Mouse (Mus musculus): ENCODE results near the gene Dnah5. TPM values are rescaled to one million over a fixed set of nuclear protein-coding genes. Genes with fewer than 3 reads are reported as not detected.
A peak's percentile ranks its signal among the peaks of the same experiment; 100 is the strongest.

Gene Dnah5
- total RNA-seq (2021): under 1 TPM; 0.06 to 0.45 TPM
- long read RNA-seq, experiment 1: 0 reads
- long read RNA-seq, experiment 2: 0 reads

DNA sequence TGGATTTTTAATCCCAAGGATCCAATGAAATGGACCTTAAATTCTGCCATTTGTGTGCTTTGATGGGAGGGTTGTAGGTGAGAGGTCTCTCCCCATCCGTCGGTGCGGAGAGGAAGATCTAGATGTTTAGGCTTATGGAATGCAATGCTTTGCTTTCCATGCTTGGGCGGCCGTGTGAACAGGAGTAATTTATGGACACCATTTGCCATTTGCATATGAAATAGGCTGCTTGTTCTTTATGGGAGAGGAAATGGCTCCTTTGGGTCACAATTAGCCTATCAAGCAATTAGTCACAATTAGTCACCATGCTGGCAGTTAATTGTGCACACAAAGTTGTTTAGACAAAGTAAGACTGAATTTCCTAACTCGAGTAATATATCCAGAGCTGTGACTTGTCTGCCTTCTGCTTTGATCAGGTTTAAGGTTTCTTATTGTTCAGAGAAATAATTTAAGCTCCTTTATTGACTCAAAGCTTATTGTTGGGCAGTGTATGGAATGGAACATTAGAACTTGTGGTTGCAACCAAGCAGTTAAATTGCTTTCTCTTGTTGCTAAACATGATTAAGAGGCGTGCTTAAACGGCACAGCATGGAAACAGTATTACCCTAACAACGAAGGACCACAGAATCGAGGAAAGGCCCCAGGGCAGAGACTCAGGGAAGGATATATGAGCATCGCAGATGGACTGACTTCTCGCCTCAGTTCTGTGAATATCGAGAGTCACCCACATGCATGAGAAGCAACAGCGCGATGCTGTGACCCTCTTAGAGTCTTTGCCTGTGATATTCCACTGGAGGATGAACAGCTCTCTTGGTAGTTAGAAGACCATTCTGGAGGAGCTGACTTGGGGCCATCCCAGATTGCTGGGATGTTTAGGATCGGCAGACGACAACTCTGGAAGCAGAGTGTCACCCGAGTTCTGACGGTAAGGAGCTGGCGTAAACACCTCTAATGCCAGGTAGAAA, at the start of gene Dnah5:
TSS of gene Dnah5 (plus strand) at position 642 of the 965 bp plus-strand sequence.
- no peak for DNase-seq (ENCODE audit: low spot score in 2 of 2)

DNA sequence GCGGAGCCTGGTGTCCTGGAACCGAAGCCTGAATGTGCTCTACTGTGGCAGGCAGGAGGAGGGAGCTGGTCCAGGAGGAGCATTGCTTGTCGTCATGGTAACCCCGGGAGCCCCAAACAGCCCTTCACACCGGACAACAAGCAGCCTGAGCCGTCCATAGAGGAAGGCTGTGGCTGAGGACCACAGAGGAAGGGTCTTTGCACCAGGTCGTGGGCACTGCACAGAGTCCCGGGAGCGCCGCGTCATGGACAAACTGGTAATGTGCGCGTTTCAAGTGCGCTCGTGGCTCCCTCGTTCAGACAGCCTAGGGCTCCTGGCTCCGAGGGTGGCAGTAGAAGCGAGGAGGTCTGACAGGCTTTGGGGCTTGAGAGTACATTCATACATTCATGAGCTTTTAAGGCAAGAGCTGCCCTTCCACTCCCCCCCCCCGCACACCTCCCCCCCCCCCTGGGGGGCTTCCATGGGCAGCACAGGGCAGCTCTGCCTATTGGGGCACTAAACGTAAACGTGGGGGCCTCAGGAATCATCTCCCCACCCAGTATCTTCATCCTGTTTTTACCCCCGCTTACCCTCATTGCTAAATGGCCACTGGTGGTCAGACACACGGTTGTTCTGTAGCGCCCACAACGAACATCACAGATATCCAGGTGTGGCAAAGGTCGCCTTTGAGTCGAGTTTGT, 48.6 kb upstream of the Dnah5 start:
- no peak for DNase-seq (ENCODE audit: low spot score in 2 of 2)

DNA sequence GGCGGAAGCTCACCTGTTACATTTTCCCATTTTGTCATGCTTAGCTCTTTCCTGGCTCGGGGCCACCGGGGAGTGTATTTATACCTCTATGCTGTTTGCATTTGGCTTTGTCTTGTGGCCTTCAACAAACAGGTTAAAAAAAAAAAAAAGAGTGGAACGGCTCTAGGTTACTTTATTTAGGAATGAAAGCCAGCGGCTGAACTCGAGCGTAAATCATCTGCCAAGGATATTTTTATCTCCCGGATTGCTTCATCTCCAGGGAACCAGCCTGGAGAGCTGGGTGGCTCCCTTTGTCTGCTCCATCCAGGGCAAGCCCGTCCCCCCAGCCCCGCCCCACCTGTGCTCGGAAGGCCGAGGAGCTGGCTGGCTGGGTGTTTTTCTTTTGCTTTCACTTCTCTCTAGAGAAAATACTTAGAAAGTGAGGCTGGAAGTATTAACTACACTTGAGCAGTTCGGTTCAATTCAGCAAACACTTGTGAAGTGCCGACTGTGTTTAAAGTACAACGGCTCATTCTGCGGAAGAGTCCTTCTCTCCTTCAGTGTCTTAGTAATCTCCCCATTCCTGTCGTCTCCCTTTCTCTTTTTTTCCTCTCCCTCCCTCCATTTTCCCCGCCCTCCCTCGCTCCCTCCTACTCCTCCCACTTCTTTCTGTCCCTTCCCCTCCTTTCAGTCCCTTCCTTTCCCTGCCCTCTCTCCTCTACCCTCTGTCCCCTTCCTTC, 44.6 kb upstream of the Dnah5 start:
- peak; percentile 11 to 69 for DNase-seq (ENCODE audit: low spot score in 2 of 2)

DNA sequence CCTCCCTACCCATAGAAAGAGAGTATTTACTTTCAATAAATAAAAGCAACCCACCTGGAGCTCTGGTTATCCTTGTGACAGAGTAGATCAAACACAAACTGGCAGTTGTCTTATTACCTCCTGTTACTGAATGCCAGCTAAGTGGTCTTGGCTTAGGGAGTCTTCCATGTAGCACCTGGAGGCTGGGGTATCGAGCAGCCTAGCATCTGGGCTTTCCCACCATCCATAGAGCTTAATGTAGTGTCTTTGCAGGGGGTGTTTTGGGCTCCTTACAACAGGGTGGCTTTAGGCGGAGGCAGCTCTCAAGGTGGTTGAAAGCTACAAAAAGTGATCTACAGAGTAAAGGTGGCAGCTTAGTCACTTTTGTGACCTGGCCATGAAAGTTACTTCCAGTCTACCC, 41.3 kb upstream of the Dnah5 start:
- no peak for DNase-seq (ENCODE audit: low spot score in 2 of 2)

DNA sequence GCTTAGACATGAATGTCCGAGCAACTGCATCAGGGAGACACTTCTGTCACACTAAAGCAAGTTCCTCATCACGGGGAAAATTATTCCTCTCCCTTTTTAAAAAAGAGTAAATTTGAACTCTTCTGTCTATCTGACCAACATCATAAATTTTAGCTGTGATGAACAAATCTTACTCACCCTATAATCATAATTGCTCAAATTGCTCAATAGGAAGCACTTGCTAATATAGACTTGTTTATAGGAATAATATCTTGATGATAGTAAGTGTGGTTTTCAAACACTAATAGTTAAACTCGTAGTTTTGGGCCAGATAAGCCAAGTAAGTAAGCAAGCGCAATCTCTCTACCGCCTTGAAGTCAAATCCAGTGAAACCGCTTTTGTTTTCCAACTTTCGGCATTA, 38.3 kb upstream of the Dnah5 start:
- no peak for DNase-seq (ENCODE audit: low spot score in 2 of 2)

DNA sequence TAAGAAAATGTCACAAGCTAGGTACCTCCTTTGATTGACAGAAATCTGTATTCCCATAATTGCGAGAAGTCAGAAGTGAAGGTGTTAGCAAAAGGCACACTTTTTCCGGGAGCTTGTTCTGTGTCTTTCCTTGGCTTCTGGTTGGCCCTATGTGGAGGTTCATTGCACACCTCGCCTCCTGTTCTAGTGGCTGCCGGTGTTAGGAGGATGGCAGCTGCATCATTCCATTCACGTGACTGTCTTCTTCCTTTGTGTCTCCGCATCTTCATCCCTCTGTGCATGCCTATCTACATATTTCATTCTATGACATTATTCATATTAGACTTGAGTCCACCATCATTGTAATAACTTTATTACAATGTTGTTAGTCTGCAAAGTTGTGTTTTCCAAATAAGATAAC, 37.5 kb upstream of the Dnah5 start:
- DNase-seq (ENCODE audit: low spot score in 2 of 2): no peak

DNA sequence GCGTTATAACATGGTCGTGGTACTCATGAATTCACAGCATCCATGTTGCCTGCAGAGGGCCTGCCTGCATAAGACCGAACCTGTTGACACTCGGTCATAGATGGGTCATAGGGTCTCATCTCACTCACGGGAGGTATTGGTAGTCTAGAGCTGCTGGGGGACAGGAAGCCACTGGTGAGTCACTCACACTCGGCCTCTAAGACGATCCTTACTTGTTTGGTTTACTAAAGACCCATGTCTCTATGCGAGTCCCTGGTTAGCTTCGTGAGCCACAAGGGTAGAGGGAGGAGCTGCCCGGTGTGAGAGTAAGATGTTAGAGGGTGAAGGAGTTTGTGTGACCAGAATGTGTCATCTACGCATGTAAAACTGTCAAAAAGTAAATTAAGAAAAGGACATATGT, 24.6 kb upstream of the Dnah5 start:
- DNase-seq (ENCODE audit: low spot score in 2 of 2): no peak

DNA sequence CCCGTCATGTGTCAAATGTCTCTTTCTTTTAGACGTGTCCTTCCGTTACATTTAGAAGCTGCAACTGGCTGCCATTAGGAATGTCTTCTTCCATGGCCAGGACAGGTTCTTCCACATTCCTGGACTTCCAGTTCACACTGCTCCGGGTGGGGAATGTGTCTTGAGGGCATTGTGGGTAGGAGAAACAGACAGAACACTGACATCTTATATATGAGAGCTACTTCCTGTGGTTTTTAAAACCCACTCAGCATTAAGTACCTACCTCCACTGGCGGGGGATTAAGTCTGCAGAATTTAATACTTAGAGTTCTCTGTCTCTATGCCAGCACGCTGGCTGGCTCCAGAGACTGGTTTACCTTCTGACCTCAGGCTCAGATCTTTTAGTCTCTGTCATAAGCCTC, 24.0 kb upstream of the Dnah5 start:
- no peak for DNase-seq (ENCODE audit: low spot score in 2 of 2)

DNA sequence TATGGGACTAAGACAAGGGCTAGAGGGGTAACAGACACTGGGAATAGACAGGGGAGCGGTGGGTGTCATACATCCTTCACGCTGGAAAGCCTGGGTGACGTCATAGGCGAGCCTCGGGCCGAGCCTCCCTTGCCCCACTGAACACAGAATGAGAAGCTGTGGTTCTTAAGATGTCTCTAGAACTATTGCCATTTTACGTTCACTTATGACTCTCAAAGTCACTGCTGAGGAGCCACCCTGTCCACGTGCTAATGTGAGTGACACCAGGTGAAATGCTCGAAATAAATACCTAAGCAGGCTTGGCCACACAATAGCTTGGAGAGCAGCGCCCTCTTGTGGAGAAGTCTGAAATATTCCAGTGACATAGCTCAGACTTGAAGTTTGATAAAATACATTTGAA, 21.7 kb upstream of the Dnah5 start:
- DNase-seq (ENCODE audit: low spot score in 2 of 2): peak; percentile 22 to 53

DNA sequence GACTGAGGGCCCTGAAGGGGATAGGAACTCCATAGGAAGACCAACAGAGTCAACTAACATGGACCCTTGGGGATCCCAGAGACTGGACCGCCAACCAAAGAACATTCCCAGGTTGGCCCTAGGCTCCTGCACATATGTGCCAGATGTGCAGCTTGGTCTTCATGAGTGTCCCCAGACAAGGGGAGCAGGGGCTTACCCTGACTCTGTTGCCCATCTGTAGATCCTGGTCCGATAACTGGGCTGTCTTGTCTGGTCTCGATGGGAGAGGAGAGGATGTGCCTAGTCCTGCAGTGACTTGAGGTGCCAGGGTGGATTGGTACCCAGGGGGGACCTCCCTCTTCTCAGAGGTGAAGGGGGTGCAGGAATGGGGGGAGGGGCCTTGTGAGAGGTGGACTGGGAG, 21.0 kb upstream of the Dnah5 start:
- DNase-seq (ENCODE audit: low spot score in 2 of 2): no peak

DNA sequence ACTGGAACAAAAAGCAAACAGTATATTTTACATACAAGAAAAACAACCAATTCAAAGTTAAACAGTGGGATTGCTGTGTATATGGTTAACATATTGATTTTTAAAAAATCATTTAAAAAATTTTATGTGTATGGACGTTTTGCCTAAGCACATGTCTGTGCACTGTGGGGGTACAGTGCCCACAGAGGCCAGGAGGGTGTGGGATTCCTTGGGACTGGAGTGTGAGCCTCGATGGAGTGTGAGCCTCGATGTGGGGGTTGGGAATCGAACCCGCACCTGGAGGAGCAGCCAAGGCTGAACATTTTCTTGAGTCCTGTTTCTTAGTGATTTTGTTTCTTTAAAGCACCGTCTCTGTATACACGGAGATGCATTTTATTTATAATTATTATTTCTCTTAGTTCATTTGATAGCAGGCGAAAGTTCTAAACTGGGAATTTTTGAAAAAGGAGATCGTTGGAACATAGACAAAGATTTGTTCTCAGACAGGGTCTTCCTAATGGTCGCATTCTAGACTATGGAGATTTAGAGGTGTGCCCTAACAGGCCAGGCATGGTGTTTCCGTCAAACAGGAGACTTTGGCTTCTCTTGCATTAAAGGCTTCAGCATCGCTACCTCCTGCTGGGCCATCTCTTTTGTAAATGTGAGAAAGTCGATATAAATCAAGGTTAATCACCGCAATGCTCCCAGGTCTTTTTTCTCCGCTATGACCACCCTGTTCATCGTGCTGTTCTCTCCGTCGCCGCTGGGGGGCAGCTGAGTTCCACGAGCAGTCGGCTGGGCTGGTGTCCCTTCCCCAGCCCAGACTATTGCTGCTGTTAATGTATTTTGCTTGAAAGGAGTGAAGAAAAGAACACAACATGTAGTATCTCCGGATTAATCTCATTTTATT, 15.8 kb upstream of the Dnah5 start:
- peak; percentile 41 to 47 for DNase-seq (ENCODE audit: low spot score in 2 of 2)

DNA sequence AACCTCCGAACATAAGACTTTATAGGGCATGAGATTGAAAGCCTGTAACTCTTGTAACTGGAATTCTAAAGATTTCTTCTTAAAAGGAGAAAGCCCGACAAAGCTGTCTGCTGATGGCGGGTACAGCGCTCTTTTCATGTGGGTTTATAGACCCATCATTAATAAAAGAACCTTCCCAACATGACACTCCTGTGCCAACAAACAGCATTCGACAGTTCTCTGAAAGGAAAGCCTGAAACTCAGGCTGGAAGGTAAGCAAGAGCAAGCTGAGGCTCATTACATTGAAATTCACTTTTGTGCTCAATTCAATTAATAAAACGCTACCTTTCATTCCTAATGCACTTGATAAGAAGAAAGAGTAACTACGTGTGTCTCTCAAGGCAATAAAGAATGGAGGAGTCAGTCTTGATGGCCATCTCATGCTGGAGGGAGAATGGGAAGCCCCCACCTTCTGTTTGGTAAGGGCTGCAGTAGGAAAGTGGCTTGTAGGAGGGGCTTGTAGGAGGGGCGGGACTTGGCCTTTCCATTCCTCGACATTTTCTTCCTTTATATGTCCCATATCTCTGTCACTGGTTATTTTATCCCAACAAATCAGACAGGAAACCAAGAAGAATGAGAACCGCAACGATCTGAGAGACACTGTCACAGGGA, 15.1 kb upstream of the Dnah5 start:
- no peak for DNase-seq (ENCODE audit: low spot score in 2 of 2)

DNA sequence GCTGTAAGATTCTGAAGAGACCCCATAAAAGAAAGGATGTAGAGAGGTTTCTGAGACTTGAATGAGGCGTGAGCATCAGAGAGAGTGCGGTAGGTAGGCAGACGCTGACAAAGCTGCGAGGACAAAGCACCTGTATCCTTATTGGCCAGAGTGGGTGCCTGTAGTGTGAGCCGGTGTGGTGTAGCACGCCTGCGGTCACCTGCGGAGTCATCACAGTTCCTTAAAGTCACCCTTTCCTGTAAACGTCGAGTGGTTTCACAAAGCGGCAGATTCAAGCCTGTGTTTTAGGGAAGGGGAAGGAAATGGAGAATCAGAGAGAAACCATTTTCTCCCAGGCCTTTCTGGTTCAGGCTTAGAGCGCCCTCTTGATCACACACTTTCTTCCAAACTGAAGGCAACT, 13.9 kb upstream of the Dnah5 start:
- no peak for DNase-seq (ENCODE audit: low spot score in 2 of 2)

DNA sequence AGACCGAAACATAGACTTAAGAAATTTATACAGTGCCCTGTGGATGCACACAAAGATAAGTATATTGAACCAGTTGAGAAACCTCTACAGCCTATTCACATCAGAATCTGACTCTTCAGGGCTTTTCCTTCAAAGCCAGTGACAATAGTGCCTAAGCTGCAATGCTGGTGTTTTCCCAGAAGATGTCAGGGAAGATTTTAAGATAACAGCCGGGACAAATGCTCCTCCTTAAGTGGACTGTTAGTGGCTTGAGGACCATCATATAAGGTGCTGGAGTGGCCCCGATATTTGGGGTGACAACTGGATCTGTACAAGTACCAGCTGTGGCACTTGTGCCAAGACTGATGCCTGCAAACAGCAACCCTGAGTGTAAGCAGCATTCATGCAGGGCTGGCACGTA, 4.9 kb upstream of the Dnah5 start:
- DNase-seq (ENCODE audit: low spot score in 2 of 2): no peak

DNA sequence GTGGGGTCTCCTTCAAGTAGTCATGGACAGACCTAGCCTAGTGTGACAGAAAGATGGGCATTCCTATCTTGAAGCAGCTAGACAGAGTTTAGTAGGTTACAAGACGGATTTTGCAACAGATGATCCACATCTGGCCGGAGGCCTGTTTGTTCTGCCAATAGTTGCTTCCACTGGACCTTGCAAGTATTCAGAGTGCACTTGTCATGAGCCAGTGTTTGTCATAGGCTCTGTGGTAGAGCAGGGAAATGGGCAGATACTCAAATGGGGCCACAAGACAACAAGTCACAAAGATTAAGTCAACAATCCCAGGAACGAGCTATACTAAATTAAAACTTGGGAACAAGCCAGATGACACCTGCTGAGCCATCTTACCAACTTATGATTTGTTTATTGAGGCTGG, 1.1 kb downstream of the Dnah5 start:
- DNase-seq (ENCODE audit: low spot score in 2 of 2): no peak

DNA sequence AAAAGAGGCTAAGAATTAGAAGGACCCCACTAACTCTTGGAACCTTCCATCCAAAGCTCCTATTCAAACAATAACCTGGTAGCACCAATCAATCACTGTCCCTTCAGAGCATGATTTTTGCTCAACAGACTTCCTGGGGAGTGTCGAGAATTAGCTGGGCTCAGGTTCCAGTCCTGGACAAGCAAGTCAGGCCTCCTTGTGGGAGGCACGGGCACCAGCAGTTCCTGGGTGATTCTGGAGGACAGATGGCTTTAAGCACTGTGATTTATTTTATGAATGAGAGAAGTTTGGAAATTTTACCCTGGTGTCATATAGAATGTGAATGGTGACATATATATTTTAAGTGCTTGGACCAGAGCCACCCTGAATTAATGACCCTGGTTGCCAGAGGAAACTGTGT, 4.0 kb downstream of the Dnah5 start:
- DNase-seq (ENCODE audit: low spot score in 2 of 2): no peak

DNA sequence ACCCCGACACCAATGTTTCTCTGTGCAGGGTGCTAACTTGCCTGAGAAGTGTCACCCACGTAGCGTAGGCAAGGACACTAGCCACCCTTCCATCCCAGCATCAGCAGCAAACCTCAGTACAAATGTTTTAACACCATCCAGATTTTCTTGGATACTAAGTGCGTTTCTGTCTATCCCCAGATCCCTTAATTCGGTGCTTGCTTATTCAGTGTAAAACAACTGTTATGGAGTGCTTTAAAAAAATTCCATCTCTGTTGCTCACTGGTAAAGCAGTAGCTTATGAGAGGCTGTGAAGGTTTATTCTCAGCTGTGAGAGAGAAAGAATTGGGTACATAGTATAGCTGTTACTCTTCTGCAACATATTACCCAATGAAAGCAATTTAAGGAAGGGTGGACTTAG, 9.5 kb downstream of the Dnah5 start:
- no peak for DNase-seq (ENCODE audit: low spot score in 2 of 2)

DNA sequence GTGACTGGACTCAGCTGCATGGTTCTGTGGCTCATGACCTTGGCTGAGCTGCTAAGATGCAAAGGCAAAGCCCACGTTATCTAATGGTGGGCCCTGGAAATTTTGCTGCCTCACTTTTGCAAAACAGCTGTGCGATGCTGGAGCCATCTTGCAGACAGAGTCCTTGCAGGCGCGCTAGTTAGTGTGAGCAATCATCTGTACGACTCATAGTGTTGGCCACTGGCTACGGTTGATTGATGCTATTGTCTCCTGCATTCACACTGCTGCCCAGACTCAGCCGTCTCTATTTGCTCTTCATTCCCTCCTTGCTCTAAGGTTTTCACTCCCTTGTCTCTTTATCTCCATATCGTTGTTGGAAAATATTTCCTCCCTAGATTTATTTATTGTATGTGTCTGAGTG, 12.8 kb downstream of the Dnah5 start:
- no peak for DNase-seq (ENCODE audit: low spot score in 2 of 2)

DNA sequence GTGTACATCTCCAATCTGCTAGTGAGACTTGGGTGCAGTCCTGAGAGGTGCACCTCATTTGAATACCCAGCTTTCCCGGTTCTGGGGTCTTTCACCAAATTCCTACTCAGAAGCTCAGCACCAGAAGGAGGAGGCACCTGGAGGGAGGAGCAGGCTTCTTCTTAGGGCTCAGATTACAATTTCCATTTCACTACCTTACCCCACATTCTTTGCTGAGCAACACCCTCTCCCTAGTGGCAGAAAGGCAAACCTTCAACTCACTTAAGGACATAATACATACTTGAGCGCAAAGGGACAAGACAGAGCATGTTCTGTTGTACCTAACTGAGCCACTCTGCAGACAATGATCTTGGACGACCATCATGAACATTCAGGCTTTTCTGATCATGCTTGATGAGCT, 23.8 kb downstream of the Dnah5 start:
- DNase-seq (ENCODE audit: low spot score in 2 of 2): no peak

DNA sequence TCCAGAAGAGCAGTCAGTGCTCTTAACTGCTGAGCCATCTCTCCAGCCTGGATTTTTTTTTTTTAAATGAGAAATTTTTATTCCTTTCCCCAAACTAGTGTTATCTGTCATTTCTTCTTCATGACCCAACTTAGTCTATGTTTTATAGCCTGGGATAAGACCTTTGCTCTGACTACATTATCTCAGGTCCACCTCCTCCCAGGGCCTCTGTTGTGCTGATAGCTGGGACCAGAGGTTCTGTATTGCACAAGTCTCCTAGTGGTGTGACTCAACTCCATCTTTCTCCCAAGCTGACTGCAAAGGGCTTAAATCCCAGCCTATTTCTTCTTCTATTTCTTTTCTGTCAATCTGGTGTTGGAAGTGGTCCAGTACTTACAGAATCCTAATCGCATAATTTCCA, 56.7 kb downstream of the Dnah5 start:
- DNase-seq (ENCODE audit: low spot score in 2 of 2): no peak
